In genomic region chr5:112297257-112297656, GRCm38 (mm10) we compare ENCODE assay signal across 8 mouse cellular contexts. TPM values are rescaled to one million over a fixed set of nuclear protein-coding genes. Genes with fewer than 3 reads are reported as not detected.
DNase-seq lines count a peak whose midpoint lies in the region; TF ChIP-seq lines count a peak whose summit lies in the region.
"Had no signal": no experiment of that assay in that cellular context is flagged by ENCODE, and none has a peak within 500 bp of the region (broad histone marks: within the 10 kb centered on the region; RNA-seq: fewer than 3 reads in every experiment).

No protein-coding gene starts in this region.

- H3K27me3 ChIP-seq in megakaryocyte, embryonic 14.5 days (replicated peaks) = no peaks in the 10 kb centered on the region
- H3K27me3 ChIP-seq: forebrain, embryonic 13.5 days had no signal

- H3K27ac ChIP-seq in left cerebral cortex, adult 2 months = peak overlapping the region; percentile 32
- H3K27ac ChIP-seq in bone marrow macrophage, adult 2 months (ENCODE audit: insufficient read depth, low read depth, low read length) = peak overlapping the region; percentile 70
- H3K27ac ChIP-seq: forebrain, embryonic 13.5 days had no signal

- intact Hi-C loops in left cerebral cortex, adult 2 months (cut with DNase I) = no loop called here
- intact Hi-C loops in left cerebral cortex, postnatal 10 days (cut with DNase I) = no loop called here
- intact Hi-C loops in left cerebral cortex, postnatal 4 days (cut with DNase I) = no loop called here

- no peak for DNase-seq in left cerebral cortex, adult 2 months (ENCODE audit: extremely low spot score in 1 of 2, low spot score in 2 of 2)
- no peak for DNase-seq in left cerebral cortex, postnatal 10 days (ENCODE audit: extremely low spot score in 1 of 2, low spot score in 2 of 2)
- peak; percentile 69 to 75 for DNase-seq in CD8-positive naive resting alpha-beta T cell, adult 2 months (ENCODE audit: low read depth in 2 of 2, low spot score in 2 of 2)
- DNase-seq in frontal cortex, postnatal 14 days (ENCODE audit: low spot score in 2 of 2) = no peak
- no peak for DNase-seq in left cerebral cortex, postnatal 4 days

- H3K4me1 ChIP-seq in bone marrow macrophage, adult 2 months (ENCODE audit: control insufficient read depth, insufficient read depth, low read length) = peaks cover 43% of the 10 kb centered on the region
- peaks cover 100% of the 10 kb centered on the region for H3K4me1 ChIP-seq in megakaryocyte, embryonic 14.5 days

- no peak overlapping the region for H3K4me3 ChIP-seq in left cerebral cortex, adult 2 months
- no peak overlapping the region for H3K4me3 ChIP-seq in bone marrow macrophage, adult 2 months (ENCODE audit: insufficient read depth, low read length)
- peak overlapping the region; percentile 88 for H3K4me3 ChIP-seq in megakaryocyte, embryonic 14.5 days (replicated peaks)
- H3K4me3 ChIP-seq: forebrain, embryonic 13.5 days had no signal

- TF ChIP-seq POLR2A in bone marrow macrophage, adult 2 months (IDR thresholded peaks at IDR 0.05; ENCODE audit: borderline replicate concordance, low read depth, low read length) = no peak

- TF ChIP-seq CTCF in left cerebral cortex, adult 2 months (IDR thresholded peaks at IDR 0.05) = no peak
- no peak for TF ChIP-seq CTCF in bone marrow macrophage, adult 2 months (IDR thresholded peaks at IDR 0.05; ENCODE audit: low read depth, low read length)

- H3K9me3 ChIP-seq in megakaryocyte, embryonic 14.5 days = no peaks in the 10 kb centered on the region
- H3K9me3 ChIP-seq: forebrain, embryonic 13.5 days had no signal

- H3K36me3 ChIP-seq in megakaryocyte, embryonic 14.5 days (replicated peaks; ENCODE audit: low read length) = peaks cover 98% of the 10 kb centered on the region

RNA-seq across cellular contexts. Expression of gene Tpst2, which starts 20.8 kb away (rescaled TPM):
- 10 to 100 TPM; 37.5 to 41.9 TPM for total RNA-seq in left cerebral cortex, adult 2 months (2021)
- total RNA-seq in left cerebral cortex, postnatal 10 days (2021) = 10 to 100 TPM; 34.4 to 34.6 TPM
- 42.1 and 50.1 TPM in 2 replicates for polyA plus RNA-seq in bone marrow macrophage, adult 2 months (2012; ENCODE audit: insufficient read depth, insufficient read length, missing spikeins)
- polyA plus RNA-seq in megakaryocyte, embryonic 14.5 days (2012; ENCODE audit: insufficient read depth, low replicate concordance) = 299 and 479 TPM in 2 replicates
- 10 to 100 TPM; 25.5 to 28.8 TPM for total RNA-seq in left cerebral cortex, postnatal 4 days (2021)

RNA-seq across cellular contexts. Expression of gene Tfip11, which starts 28.9 kb away (rescaled TPM):
- total RNA-seq in left cerebral cortex, adult 2 months (2021) = 10 to 100 TPM; 43.0 to 45.0 TPM
- 10 to 100 TPM; 33.0 to 34.9 TPM for total RNA-seq in left cerebral cortex, postnatal 10 days (2021)
- 26.4 and 28.4 TPM in 2 replicates for polyA plus RNA-seq in bone marrow macrophage, adult 2 months (2012; ENCODE audit: insufficient read depth, insufficient read length, missing spikeins)
- polyA plus RNA-seq in megakaryocyte, embryonic 14.5 days (2012; ENCODE audit: insufficient read depth, low replicate concordance) = 30.3 and 35.0 TPM in 2 replicates
- 10 to 100 TPM; 33.2 to 34.9 TPM for total RNA-seq in left cerebral cortex, postnatal 4 days (2021)

RNA-seq across cellular contexts. Expression of gene Crybb1, which starts 41.6 kb away (rescaled TPM):
- 1 to 10 TPM; 6.9 to 7.4 TPM for total RNA-seq in left cerebral cortex, adult 2 months (2021)
- 10 to 100 TPM in 1 of 2 experiments, 1 to 10 TPM in 1; 10.0 to 12.1 TPM for total RNA-seq in left cerebral cortex, postnatal 10 days (2021)
- not detected in 2 replicates for polyA plus RNA-seq in bone marrow macrophage, adult 2 months (2012; ENCODE audit: insufficient read depth, insufficient read length, missing spikeins)
- polyA plus RNA-seq in megakaryocyte, embryonic 14.5 days (2012; ENCODE audit: insufficient read depth, low replicate concordance) = 0.25 and 3.6 TPM in 2 replicates
- 1 to 10 TPM; 3.5 to 5.6 TPM for total RNA-seq in left cerebral cortex, postnatal 4 days (2021)

RNA-seq across cellular contexts. Expression of gene Cryba4, which starts 44.9 kb away (rescaled TPM):
- under 1 TPM in 1 of 2 experiments, not detected in 1; 0.49 TPM for total RNA-seq in left cerebral cortex, adult 2 months (2021)
- 1 to 10 TPM in 1 of 2 experiments, under 1 TPM in 1; 0.67 to 1.5 TPM for total RNA-seq in left cerebral cortex, postnatal 10 days (2021)
- polyA plus RNA-seq in bone marrow macrophage, adult 2 months (2012; ENCODE audit: insufficient read depth, insufficient read length, missing spikeins) = 3.0 and 4.7 TPM in 2 replicates
- 9.4 and 17.2 TPM in 2 replicates for polyA plus RNA-seq in megakaryocyte, embryonic 14.5 days (2012; ENCODE audit: insufficient read depth, low replicate concordance)
- total RNA-seq in left cerebral cortex, postnatal 4 days (2021) = under 1 TPM; 0.50 to 0.54 TPM

RNA-seq across cellular contexts. Expression of gene Srrd, which starts 45.6 kb away (rescaled TPM):
- total RNA-seq in left cerebral cortex, adult 2 months (2021) = 10 to 100 TPM; 23.1 to 29.9 TPM
- 10 to 100 TPM; 27.9 to 30.0 TPM for total RNA-seq in left cerebral cortex, postnatal 10 days (2021)
- polyA plus RNA-seq in bone marrow macrophage, adult 2 months (2012; ENCODE audit: insufficient read depth, insufficient read length, missing spikeins) = 32.3 and 37.4 TPM in 2 replicates
- 23.5 and 26.3 TPM in 2 replicates for polyA plus RNA-seq in megakaryocyte, embryonic 14.5 days (2012; ENCODE audit: insufficient read depth, low replicate concordance)
- total RNA-seq in left cerebral cortex, postnatal 4 days (2021) = 10 to 100 TPM; 30.7 to 34.4 TPM

Comparison
In these comparisons a context has a peak if more than half of its experiments do, and no peak if none do; other contexts are left out.
1. DNase-seq: peak in CD8-positive naive resting alpha-beta T cell, adult 2 months (2 of 2); none in left cerebral cortex, adult 2 months (0 of 2), left cerebral cortex, postnatal 10 days (0 of 2), frontal cortex, postnatal 14 days (0 of 2) and left cerebral cortex, postnatal 4 days (single experiment).